Mouse (Mus musculus) kidney, postnatal 36 days (tissue): ENCODE measurements at regions not wholly inside any gene's neighbourhood (a gene's known extent, or its start where the extent isn't known, plus 50 kb on each side); places are given as distances from the start of the nearest gene placed in this dataset.

Source experiments
- DNase-seq, 2 experiments: peaks; one replicate each; pipeline ENCODE4 v3.0.0; 2021 to 2022; ENCODE audit warnings: mixed read lengths in 2 of 2

DNA sequence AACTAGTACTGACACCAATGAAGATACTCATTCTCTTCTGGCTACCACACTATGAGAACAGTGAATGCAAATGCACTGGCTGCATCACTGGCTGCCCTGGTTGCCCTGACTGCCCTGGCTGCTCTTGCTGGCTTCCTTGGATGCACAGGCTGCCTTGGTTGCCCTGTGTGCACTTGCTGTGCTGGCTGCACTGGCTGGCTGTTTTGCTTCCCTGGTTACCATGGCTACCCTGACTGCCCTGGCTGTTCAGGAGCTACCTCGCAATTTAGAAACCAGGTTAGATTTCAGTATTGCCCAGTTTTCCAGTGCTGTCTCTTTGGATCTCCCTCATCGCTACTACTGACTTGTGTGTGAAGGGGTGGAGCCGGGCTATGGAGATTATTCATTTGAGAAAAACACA is 175.7 kb downstream of the Fat4 start:
- DNase-seq: no peak

DNA sequence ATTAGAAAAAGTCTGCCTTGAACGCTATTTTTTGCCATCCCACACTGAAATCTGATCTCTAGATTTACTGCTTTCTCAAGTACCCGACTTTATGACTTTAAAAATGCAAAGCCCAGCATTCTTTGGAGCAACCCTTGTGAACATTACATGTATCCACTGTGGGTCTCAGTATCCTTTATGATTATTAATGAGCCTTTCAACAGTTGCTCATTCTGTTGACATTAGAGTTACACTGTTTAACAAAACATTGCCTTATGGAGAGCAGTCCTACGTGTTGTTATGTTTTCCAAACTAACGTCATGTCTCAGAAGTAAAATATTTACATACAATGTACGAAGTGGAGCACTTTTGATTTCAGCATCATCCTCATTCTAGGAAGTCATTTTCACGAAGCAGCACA is 178.7 kb downstream of the Fat4 start:
- no peak for DNase-seq

- DNase-seq: no peak
Observed at GRCm38 (mm10) chr3:39069011-39069410, 182.3 kb downstream of the Fat4 start.

DNA sequence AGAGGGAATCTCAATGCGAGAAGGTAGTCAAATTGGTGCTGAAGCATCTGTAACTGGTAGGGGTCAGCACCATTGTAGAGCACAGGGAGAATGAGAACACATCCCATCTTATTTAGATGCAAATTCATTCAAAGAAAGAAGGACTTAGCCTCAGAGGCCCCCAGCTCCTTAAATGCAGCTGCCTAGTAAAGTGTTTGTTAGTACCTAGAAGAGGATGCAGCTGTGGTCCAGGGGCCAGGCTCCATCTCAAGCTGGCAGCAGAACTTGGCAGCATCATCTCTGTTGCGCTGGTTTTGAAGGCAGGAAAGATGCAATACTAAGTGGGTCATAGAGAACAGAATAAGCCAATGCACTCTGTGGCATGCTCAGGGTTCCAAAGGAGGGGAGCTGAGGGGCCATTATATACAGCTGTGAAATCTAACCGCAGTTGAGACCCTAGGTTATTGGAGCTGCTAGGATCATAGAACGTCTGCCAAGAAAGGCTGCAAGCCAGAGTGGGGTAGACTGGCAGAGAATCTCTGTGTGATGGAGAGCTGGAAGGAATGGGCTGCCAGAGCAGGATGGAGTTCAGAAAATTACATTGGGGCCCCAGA is 196.0 kb downstream of the Fat4 start:
- DNase-seq: no peak

DNA sequence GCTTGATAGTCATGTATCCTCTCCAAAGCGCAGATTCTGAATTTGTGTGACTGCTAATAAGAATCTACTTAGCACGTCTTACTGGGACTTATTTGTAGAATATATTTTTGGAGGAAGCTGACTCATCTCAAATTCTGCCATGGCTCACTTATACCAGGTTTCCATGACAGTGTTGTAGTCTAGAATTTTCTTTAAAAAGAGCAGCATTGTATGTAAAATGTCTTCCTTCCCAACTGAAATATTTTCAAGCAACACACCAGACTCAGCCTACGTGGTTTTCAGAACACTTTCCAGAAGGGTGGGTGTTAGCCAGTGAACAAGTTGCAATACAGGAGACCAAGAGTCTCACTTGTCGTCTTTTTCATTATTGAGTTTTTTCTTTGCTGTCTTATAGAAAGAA is 202.2 kb downstream of the Fat4 start:
- DNase-seq: no peak

DNA sequence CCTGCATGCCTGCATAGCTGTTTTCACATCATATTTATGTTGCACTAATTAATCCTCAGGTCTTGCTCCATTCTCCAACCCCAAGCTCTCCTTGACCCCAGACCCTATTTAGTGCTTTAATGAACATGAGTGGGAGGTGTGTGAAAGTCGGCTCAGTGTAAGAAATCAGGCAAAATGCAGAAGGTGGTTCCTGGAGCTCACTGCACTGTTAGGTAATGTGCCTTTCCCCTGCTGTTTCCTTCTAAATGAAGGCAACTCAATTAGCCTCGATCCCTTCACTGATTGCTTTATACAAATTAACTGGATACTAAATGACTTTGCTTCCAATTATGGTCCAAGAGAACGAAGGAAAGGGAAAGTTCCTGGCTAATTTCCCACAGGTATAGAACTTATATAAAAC is 215.6 kb downstream of the Fat4 start:
- no peak for DNase-seq

- no peak for DNase-seq
Observed at GRCm38 (mm10) chr3:39109756-39110392, 223.1 kb downstream of the Fat4 start.

DNA sequence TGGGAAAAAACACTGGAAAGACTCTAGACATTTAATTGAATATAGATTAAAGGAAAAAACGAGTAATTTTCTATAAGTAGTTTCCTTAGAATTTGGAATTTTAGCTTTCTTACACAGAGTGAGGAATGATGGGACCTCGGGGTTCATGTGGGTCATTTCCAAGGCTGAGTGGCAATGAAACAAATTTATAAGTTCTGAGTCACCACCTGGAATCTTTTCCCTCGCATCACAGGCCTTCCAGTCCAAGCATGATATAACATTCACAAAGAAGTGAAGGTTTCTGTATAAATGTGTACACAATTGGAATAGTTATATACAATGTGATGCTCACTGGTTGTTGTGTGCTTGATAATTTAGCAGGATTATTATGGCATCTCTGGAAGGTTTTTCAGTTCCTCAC is 227.3 kb downstream of the Fat4 start:
- DNase-seq: no peak

DNA sequence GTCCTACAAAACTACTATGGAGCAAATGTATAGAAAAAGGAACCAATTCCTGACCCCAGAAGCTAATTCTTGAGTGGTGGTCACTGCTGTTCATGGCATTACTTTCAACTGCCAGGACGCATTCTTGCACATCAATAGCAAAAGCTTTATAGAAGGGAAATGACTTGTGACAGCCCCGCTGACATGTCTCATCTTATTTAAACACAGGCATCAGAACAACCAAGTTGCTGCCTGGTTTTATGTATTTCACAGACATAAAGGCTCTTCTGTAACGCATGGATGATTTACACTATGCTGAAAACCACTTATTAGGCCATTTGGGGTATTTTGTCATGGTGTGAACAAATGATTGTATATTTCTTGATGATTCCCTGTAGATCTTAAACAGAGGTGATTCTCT is 228.1 kb downstream of the Fat4 start:
- no peak for DNase-seq

GRCm38 (mm10) chr3:39115441-39115840 is 228.7 kb downstream of the Fat4 start:
- DNase-seq: no peak

- no peak for DNase-seq
Observed at GRCm38 (mm10) chr3:39122250-39122649, 235.5 kb downstream of the Fat4 start.

- DNase-seq: no peak
Observed at GRCm38 (mm10) chr3:39130532-39130931, 243.8 kb downstream of the Fat4 start.

DNA sequence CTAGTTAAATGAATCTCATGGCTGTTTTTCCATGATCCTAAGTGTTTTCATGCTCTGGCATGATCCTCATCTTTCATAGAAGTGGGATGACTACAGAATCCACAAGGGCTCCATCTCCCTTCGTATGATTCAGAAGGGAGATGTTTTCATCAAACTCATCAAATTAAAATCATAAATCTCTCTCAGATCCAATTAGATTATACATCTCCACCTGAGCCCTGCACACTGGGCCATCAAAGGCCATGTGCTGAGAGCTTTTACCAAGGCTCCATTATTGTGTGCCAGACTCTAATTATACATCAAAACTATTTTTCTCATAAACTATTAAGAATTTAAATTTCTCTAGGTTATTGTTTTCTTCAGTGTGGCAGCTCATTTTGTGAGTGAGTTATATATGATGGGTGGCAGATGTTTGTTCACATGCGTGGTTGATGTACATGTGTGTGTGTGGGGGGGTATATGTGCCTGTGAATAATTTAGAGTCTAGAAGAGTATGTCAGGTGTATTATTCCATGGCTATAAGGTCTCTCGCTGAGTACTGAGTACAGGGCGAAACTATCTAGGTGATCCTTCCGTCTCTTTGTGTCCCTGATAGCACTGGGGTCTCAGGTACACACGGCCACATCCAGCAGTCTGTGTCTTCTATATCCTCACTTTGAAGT is 278.4 kb downstream of the Fat4 start:
- DNase-seq: no peak

DNA sequence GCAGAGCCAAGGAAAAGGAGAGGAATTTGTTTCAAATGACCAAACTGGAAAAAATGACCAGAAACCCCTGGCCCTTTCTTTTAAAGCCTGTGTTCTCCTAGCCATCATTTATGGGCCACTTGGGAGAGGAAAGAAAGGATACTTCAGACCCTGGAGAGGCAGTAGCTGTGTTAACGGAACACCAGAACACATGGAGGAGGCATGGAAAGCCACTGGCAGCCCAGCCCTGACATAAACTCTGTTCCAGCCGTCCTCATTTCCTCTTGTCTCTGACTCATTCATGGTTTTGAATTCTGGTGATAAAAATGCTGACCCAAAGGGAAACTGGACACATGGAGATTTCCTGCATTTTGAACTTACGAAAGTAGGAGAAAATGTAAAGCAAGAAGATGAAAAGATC is 295.9 kb downstream of the Fat4 start:
- no peak for DNase-seq

DNA sequence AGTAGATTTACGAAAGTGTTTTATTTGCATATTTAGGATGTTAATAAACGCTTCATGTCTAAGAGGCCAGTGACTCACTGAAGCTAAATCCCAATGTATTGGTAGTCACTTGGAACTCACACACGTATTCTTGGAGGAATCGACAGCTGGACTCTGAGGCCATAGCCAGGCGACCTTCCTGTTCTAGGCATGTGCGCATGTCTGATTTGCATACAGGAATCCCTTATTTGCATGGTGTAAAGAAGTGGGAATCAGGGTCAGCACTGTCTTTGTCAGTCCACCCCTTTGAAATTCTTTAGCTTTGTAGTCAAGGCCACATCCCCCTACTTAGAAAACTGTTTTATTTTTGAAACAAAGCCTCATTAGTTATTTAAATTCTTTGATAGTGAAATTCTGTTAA is 308.4 kb downstream of the Fat4 start:
- no peak for DNase-seq

DNA sequence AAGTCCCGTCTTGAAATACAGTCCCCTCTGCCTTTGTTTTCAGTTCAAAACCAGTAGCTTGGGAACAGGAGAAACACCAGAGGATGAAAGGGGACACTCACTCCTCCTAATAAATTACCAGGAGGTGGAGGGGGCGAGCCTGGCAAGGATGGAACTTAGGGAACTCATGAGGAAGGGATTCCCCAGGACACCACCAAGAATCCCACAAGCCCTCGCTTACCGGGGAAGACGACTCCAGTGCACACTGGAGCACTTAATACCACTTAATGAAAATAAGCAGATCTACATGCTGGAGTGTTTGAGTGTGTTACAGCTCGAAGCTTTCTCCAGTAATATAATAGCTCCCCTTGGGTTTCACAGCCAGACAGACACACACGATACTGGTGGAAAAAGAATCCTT is 315.9 kb downstream of the Fat4 start:
- no peak for DNase-seq

DNA sequence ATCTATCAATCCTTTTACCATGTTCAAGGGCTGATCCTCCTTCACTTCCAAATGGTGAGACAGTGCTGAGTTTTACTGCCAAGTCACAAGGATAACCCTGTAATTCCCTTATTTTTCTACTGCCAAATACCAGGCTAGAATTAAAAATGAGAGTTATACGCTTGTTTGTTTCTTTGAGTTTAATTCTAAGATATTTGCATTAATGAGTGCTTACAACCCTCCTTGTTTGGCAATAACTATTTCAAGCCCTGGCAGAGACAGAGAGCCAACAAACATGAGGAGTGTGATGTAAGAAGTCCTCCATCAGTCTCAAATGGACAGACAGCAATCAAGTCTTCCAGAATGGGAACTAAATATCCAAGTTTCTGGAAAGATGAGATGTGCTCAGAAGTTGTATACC is 321.9 kb downstream of the Fat4 start:
- no peak for DNase-seq

DNA sequence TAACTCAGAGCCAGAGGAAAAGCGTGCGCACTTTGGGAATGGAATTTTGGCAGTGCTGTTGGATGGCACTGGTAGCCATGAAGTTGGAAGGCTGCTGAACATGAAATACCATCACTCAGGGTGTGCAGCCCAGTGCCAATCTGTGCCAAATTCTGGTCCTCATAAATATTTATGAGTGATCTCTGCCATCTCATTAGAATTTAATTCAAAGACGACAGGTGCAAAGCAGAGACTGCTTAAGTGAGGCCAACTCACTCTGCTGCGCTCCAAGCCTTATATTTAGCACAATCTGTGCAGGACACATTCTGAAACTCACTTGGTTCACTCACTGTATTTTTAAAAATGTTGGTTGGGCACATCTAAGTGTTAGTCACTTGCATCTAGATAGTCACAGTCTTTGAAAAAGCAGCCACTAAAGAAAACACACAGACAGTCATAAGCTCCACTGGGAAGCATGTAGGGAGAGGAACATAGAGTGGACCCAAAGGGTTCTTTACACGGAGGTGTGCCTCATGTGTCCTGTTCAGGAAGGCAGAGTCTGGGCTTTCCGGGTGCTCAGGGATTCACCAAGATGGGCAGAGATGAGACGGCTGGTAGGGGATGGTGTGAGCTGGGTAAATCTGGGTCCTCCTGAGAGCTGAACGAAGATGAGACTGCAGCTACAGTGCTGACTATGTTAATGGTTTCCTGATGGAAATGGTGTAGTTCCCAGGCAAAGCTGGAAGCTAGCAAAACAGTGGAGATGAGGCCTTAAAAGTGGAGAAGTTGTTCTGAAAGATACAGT is 322.8 kb downstream of the Fat4 start:
- DNase-seq: no peak

GRCm38 (mm10) chr3:39211670-39212069 is 324.9 kb downstream of the Fat4 start:
- no peak for DNase-seq

DNA sequence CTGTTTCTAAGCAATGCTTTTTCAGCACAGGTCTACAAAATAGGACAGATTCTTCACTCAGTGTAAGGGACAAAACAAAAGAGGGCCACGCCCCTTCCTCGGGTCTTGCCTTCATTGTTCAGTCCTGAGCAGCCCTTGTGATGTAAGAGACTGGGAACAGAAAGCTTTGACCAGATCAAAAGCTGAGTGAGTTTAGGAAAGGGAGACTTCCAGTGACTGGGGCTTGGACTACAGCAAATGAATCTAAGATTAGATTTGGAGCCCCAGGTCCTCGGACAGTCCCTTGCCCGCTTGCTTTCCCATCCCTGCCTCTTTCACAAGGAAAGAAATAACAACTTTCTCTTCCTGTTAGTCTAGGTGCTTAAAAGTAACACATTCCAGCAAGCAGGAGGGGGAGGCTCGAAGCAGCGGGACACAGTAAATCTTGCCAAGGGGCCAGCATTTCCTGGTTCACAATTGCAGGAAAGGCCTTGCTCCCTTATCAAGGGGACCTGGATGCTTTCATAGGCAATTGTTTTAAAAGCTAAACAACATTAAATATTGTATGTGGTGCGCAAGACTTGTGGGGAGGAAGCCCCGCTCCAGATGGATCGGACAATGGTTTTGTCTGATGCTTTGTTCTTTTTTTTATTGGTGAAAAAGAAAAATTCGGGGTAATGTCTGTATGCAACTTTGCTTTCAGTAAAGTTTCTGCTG is 333.4 kb downstream of the Fat4 start:
- DNase-seq: peak; percentile 66 to 71

DNA sequence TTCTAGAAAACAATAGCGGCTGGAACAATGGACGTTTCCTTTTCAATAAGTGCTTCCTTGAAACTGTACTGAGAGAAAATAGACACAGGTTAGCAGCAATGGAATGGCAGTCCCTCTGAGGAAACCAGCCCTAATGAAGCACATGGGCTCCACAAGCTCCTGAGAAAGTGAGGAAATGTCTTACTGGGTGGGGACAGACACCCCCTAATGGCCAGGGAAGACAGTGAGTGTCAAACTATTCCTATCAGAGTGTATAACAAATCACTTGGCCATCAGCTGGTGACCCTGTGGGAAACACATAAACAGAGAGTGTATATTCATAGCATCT is 333.9 kb downstream of the Fat4 start:
- peak; percentile 28 to 29 for DNase-seq

DNA sequence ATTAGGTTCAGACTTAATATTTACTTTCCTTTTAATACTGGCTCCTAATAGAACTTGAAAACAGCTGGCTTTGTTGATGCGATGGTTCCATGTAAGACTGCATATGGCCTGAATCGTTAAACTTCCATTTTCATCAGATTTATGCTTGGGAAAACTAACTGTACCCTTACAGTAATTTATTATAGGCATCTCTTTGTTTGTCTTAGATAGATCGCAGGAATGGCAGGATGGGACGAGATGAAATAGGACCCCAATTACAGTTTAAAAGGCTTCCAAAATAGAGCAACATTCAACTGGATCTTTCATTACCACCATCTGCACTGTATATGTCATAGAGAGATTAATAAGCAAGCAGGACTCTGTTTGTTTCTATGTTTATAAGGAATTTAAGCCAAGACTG is 335.3 kb downstream of the Fat4 start:
- DNase-seq: no peak

DNA sequence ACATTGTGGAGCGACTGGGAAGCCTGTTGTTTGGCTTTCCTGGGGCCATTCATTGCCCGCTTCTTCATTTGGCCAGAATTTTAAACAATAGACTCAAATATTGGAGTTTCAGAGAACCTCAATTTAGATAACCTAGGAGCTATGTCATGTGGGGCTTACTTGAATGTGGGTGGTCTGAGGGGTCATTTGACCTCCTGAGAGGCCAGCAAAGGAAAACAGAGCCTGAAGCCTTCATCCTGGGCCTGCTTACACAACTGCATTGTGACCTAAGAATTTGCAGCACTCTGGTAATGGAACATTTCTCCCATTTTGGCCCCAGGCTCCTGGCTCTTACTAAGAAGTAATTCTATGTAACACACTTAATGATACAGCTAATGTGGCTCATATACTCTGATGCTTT is 348.2 kb downstream of the Fat4 start:
- DNase-seq: no peak
